Mouse (Mus musculus) bone marrow macrophage, adult 2 months (primary cell): ENCODE data around the gene Cycs.
A peak's percentile ranks its signal among the peaks of the same experiment; 100 is the strongest.

Experiments
- CTCF ChIP-seq: IDR thresholded peaks from 2 replicates; pipeline ENCODE4 v1.5.1; 2012; ENCODE audit warnings: low read depth, mild to moderate bottlenecking, low read length, moderate library complexity
- POLR2A ChIP-seq: IDR thresholded peaks from 2 replicates; pipeline ENCODE4 v1.6.1; 2012; ENCODE audit warnings: mild to moderate bottlenecking, low read depth, low read length, borderline replicate concordance

GRCm38 (mm10) chr6:50545412-50546043 is 20.8 kb downstream of the Cycs start:
- TF ChIP-seq POLR2A (no peak), CTCF (peak; percentile 62)
